ENCODE assay signal across 10 mouse cellular contexts in genomic region chr10:11306054-11306367, GRCm38 (mm10). TPM values are rescaled to one million over a fixed set of nuclear protein-coding genes. Genes with fewer than 3 reads are reported as not detected.
DNase-seq lines count a peak whose midpoint lies in the region; ATAC-seq and TF ChIP-seq lines count a peak whose summit lies in the region.
"Had no signal": no experiment of that assay in that cellular context is flagged by ENCODE, and none has a peak within 500 bp of the region (broad histone marks: within the 10 kb centered on the region; RNA-seq: fewer than 3 reads in every experiment).

No protein-coding gene starts in this region.

- H3K27me3 ChIP-seq in heart, adult 2 months (ENCODE audit: control insufficient read depth, insufficient read depth, low read length), result no peaks in the 10 kb centered on the region
- no peaks in the 10 kb centered on the region for H3K27me3 ChIP-seq in heart, embryonic 10.5 days (ENCODE audit: insufficient read depth, poor library complexity, severe bottlenecking)
- no peaks in the 10 kb centered on the region for H3K27me3 ChIP-seq in lung, embryonic 14.5 days (ENCODE audit: insufficient read depth, low read length)
- no peaks in the 10 kb centered on the region for H3K27me3 ChIP-seq in intestine, embryonic 15.5 days (replicated peaks)
- H3K27me3 ChIP-seq: embryonic facial prominence, embryonic 12.5 days had no signal

- ATAC-seq in lung, embryonic 14.5 days (ENCODE audit: insufficient read depth), result peak; percentile 95
- ATAC-seq in intestine, embryonic 15.5 days, result no peak

- H3K36me3 ChIP-seq in heart, adult 2 months (ENCODE audit: control insufficient read depth, insufficient read depth, low read length), result no peaks in the 10 kb centered on the region
- H3K36me3 ChIP-seq in heart, embryonic 10.5 days, result no peaks in the 10 kb centered on the region
- 0 out of 2 replicates have a peak, but pooled peaks cover 3% of the 10 kb centered on the region for H3K36me3 ChIP-seq in lung, embryonic 14.5 days (ENCODE audit: insufficient read depth)
- no peaks in the 10 kb centered on the region for H3K36me3 ChIP-seq in intestine, embryonic 15.5 days
- H3K36me3 ChIP-seq: embryonic facial prominence, embryonic 12.5 days had no signal

- no peak overlapping the region for H3K4me3 ChIP-seq in heart, adult 2 months
- no peak overlapping the region for H3K4me3 ChIP-seq in heart, embryonic 10.5 days
- H3K4me3 ChIP-seq in lung, embryonic 14.5 days (ENCODE audit: low read depth, low read length), result no peak overlapping the region
- no peak overlapping the region for H3K4me3 ChIP-seq in layer of hippocampus, adult 2 months
- no peak overlapping the region for H3K4me3 ChIP-seq in intestine, embryonic 15.5 days (replicated peaks)
- H3K4me3 ChIP-seq: embryonic facial prominence, embryonic 12.5 days had no signal

- peaks cover 2% of the 10 kb centered on the region; the same call in 1 of the 2 replicates for H3K4me1 ChIP-seq in heart, adult 2 months (ENCODE audit: control insufficient read depth, insufficient read depth, low read length)
- no peaks in the 10 kb centered on the region for H3K4me1 ChIP-seq in heart, embryonic 10.5 days
- 0 out of 2 replicates have a peak, but pooled peaks cover 3% of the 10 kb centered on the region for H3K4me1 ChIP-seq in lung, embryonic 14.5 days (ENCODE audit: insufficient read depth)
- no peaks in the 10 kb centered on the region for H3K4me1 ChIP-seq in intestine, embryonic 15.5 days (replicated peaks)
- H3K4me1 ChIP-seq: embryonic facial prominence, embryonic 12.5 days had no signal

- no peak overlapping the region for H3K27ac ChIP-seq in heart, adult 2 months
- H3K27ac ChIP-seq in heart, embryonic 10.5 days, result no peak overlapping the region
- no peak overlapping the region for H3K27ac ChIP-seq in lung, embryonic 14.5 days (ENCODE audit: low read depth)
- H3K27ac ChIP-seq in layer of hippocampus, adult 2 months, result no peak overlapping the region
- no peak overlapping the region for H3K27ac ChIP-seq in intestine, embryonic 15.5 days
- H3K27ac ChIP-seq: embryonic facial prominence, embryonic 12.5 days had no signal

- intact Hi-C loops in heart, adult 2 months (cut with DNase I), result no loop called here

- no peak for TF ChIP-seq POLR2A in heart, adult 2 months (IDR thresholded peaks at IDR 0.05; ENCODE audit: insufficient read depth, low read depth, low read length)

- WGBS in heart, adult 2 months, result 43% methylated on average over 2 of the region's 2 CpGs
- 61% methylated on average over 2 of the region's 2 CpGs for whole genome bisulfite sequencing in heart, embryonic 10.5 days
- 17% methylated on average over 2 of the region's 2 CpGs for WGBS in lung, embryonic 14.5 days
- WGBS in intestine, embryonic 15.5 days, result 48% methylated on average over 2 of the region's 2 CpGs

- DNase-seq in heart, adult 2 months, result peak; percentile 13 to 25
- no peak for DNase-seq in heart, embryonic 10.5 days (ENCODE audit: low spot score)
- peak; percentile 62 for DNase-seq in MN1 (ENCODE audit: low spot score)
- DNase-seq in heart, postnatal 4 days, result peak; percentile 20
- peak; percentile 92 for DNase-seq in lung, embryonic 14.5 days
- no peak for DNase-seq in layer of hippocampus, adult 2 months (ENCODE audit: low spot score in 2 of 2)
- no peak for DNase-seq in right cerebral cortex, adult 2 months (ENCODE audit: low spot score in 2 of 2)
- DNase-seq: adrenal gland, postnatal 10 days had no signal

- H3K79me2 ChIP-seq in heart, adult 2 months (replicated peaks; ENCODE audit: control insufficient read depth, insufficient read depth, low read length), result no peaks in the 10 kb centered on the region

- TF ChIP-seq CTCF in heart, adult 2 months (IDR thresholded peaks at IDR 0.05), result no peak
- no peak for TF ChIP-seq CTCF in lung, embryonic 14.5 days (IDR thresholded peaks at IDR 0.05; ENCODE audit: low read depth)
- TF ChIP-seq CTCF in layer of hippocampus, adult 2 months (conservative IDR thresholded peaks at IDR 0.05), result no peak

- TF ChIP-seq EP300 in heart, adult 2 months (IDR thresholded peaks at IDR 0.05; ENCODE audit: insufficient read depth, low read depth, low read length), result no peak

- H3K9me3 ChIP-seq in heart, embryonic 10.5 days, result no peaks in the 10 kb centered on the region
- H3K9me3 ChIP-seq in lung, embryonic 14.5 days (ENCODE audit: low read depth, low read length), result no peaks in the 10 kb centered on the region
- H3K9me3 ChIP-seq in intestine, embryonic 15.5 days, result no peaks in the 10 kb centered on the region
- H3K9me3 ChIP-seq: embryonic facial prominence, embryonic 12.5 days had no signal

- H3K4me2 ChIP-seq in lung, embryonic 14.5 days, result no peak overlapping the region
- H3K4me2 ChIP-seq in intestine, embryonic 15.5 days (replicated peaks), result no peak overlapping the region
- H3K4me2 ChIP-seq: embryonic facial prominence, embryonic 12.5 days had no signal

- no peak overlapping the region for H3K9ac ChIP-seq in heart, adult 2 months (ENCODE audit: low read depth, low read length)
- no peak overlapping the region for H3K9ac ChIP-seq in lung, embryonic 14.5 days
- no peak overlapping the region for H3K9ac ChIP-seq in intestine, embryonic 15.5 days
- H3K9ac ChIP-seq: embryonic facial prominence, embryonic 12.5 days had no signal

RNA-seq across cellular contexts. Expression of gene Fbxo30, which starts 24.9 kb away (rescaled TPM):
- 10 to 100 TPM; 23.7 to 27.3 TPM for total RNA-seq in heart, adult 2 months (2021)
- 3.9 and 11.2 TPM in 2 replicates for polyA plus RNA-seq in heart, adult 2 months (2012; rRNA removed)
- polyA plus RNA-seq in heart, embryonic 10.5 days (2016; fragmentation: Nextera tagmentation; extraction: Ambion mirVana), result 43.1 and 43.7 TPM in 2 replicates
- 10 to 100 TPM; 36.1 to 38.7 TPM for total RNA-seq in heart, postnatal 4 days (2021)
- polyA plus RNA-seq in lung, embryonic 14.5 days (2014; fragmentation: Nextera tagmentation; extraction: Ambion mirVana), result 33.3 and 33.6 TPM in 2 replicates
- 10 to 100 TPM in 1 of 2 experiments, 1 to 10 TPM in 1; 8.1 to 10.1 TPM for total RNA-seq in layer of hippocampus, adult 2 months (2021)
- polyA plus RNA-seq in intestine, embryonic 15.5 days (2015; fragmentation: Nextera tagmentation; extraction: Ambion mirVana), result 23.2 and 27.7 TPM in 2 replicates

RNA-seq across cellular contexts. Expression of gene Epm2a, which starts 37.2 kb away (rescaled TPM):
- total RNA-seq in heart, adult 2 months (2021), result 10 to 100 TPM; 31.2 to 35.4 TPM
- 12.1 and 20.8 TPM in 2 replicates for polyA plus RNA-seq in heart, adult 2 months (2012; rRNA removed)
- 0.43 and 0.48 TPM in 2 replicates for polyA plus RNA-seq in heart, embryonic 10.5 days (2016; fragmentation: Nextera tagmentation; extraction: Ambion mirVana)
- 10 to 100 TPM; 12.6 to 12.9 TPM for total RNA-seq in heart, postnatal 4 days (2021)
- polyA plus RNA-seq in lung, embryonic 14.5 days (2014; fragmentation: Nextera tagmentation; extraction: Ambion mirVana), result 0.46 and 0.59 TPM in 2 replicates
- 10 to 100 TPM; 30.9 to 34.2 TPM for total RNA-seq in layer of hippocampus, adult 2 months (2021)
- polyA plus RNA-seq in intestine, embryonic 15.5 days (2015; fragmentation: Nextera tagmentation; extraction: Ambion mirVana), result 0.24 and 0.42 TPM in 2 replicates

Comparison
In these comparisons a context has a peak if more than half of its experiments do, and no peak if none do; other contexts are left out.
1. DNase-seq: peak in heart, adult 2 months (2 of 2), MN1 (single experiment), heart, postnatal 4 days (single experiment) and lung, embryonic 14.5 days (single experiment); none in heart, embryonic 10.5 days (single experiment), layer of hippocampus, adult 2 months (0 of 2) and right cerebral cortex, adult 2 months (0 of 2).